Mouse (Mus musculus): Measurements from ENCODE around the gene Toe1.

Gene Toe1

GRCm38 (mm10) chr4:116796442-116797110, 10.9 kb downstream of the Toe1 start:
- intact Hi-C loops (cut with DNase I): no loop called here

GRCm38 (mm10) chr4:116794273-116794672, 13.2 kb downstream of the Toe1 start:
- intact Hi-C loops (cut with DNase I): no loop called here

- intact Hi-C loops (cut with DNase I): no loop called here
These were observed 15.0 kb downstream of the Toe1 start for GRCm38 (mm10) chr4:116792453-116792852.

- intact Hi-C loops (cut with DNase I): loop anchor here (1.0 kb wide), 1 partner anchor 70 kb away; no protein-coding TSS in a partner anchor
These were observed 18.5 kb downstream of the Toe1 start for GRCm38 (mm10) chr4:116788956-116789355.

GRCm38 (mm10) chr4:116787985-116788760, 19.3 kb downstream of the Toe1 start:
- intact Hi-C loops (cut with DNase I): no loop called here

- intact Hi-C loops (cut with DNase I): no loop called here
These were observed 20.9 kb downstream of the Toe1 start for GRCm38 (mm10) chr4:116786587-116786986.

GRCm38 (mm10) chr4:116782171-116782570, 25.3 kb downstream of the Toe1 start:
- intact Hi-C loops (cut with DNase I): no loop called here

- intact Hi-C loops (cut with DNase I): no loop called here
These were observed 26.1 kb downstream of the Toe1 start for GRCm38 (mm10) chr4:116781366-116781765.

- intact Hi-C loops (cut with DNase I): no loop called here
These were observed 26.9 kb downstream of the Toe1 start for GRCm38 (mm10) chr4:116780541-116780940.

- intact Hi-C loops (cut with DNase I): no loop called here
These were observed 30.4 kb downstream of the Toe1 start for GRCm38 (mm10) chr4:116777079-116777478.

GRCm38 (mm10) chr4:116776391-116776790, 31.0 kb downstream of the Toe1 start:
- intact Hi-C loops (cut with DNase I): no loop called here

- intact Hi-C loops (cut with DNase I): no loop called here
These were observed 38.4 kb downstream of the Toe1 start for GRCm38 (mm10) chr4:116769060-116769459.

GRCm38 (mm10) chr4:116768510-116768909, 38.9 kb downstream of the Toe1 start:
- intact Hi-C loops (cut with DNase I): no loop called here

- intact Hi-C loops (cut with DNase I): no loop called here
These were observed 43.4 kb downstream of the Toe1 start for GRCm38 (mm10) chr4:116764001-116764400.

- intact Hi-C loops (cut with DNase I): no loop called here
These were observed 45.5 kb downstream of the Toe1 start for GRCm38 (mm10) chr4:116761914-116762313.

- intact Hi-C loops (cut with DNase I): no loop called here
These were observed 57.7 kb downstream of the Toe1 start for GRCm38 (mm10) chr4:116749750-116750149.
